Mouse (Mus musculus): ENCODE data around the gene Ncaph.
A peak's percentile ranks its signal among the peaks of the same experiment; 100 is the strongest.
"Not testable (repeated sequence)": the region's sequence is repeated elsewhere in the genome, so short reads cannot be mapped to it uniquely, and the experiment has no call there.

Ncaph gene

GRCm38 (mm10) chr2:127133621-127134461 is at the start of gene Ncaph:
Gene Ncaph (minus strand): TSS chr2:127133954.
- peak; percentile 94 for DNase-seq (ENCODE audit: low spot score)

DNA sequence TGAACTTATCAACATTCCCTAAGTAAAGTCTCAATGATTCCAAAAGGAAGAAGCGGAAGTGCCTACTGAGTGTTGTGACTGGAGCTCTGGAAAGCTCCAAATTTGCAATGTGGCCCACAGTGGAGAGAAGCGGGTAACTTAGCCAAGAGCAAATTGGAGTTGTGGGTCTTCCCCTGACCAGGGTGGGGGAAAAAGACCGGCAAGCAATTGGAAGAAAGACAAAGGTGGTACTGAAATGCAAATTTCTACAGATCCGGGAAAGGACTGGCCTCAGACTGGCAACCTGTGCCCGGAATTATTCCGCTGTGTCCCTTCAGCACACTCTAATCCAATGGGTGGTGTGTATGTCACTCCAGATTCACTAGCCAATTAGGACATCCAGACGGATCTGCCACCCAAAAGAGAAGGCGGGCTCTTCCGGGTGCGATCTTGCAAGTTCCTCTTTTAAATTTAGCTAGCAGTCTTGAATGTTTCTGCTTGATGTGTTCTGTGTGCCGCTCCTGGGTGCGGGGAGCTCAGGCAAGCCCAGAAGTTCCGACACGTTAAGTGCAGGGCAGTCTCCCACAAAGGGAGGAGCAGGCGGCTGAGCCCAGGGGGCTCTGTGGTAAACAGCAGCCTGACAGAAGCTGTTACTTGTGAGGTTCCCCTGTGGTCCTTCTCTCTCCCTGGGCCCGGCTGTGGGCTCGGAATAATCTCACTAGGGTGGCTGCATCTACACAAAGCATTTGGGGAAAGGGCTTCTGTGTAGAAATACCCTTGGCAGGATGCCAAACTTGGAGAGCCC is 49.0 kb upstream of the Ncaph start:
- peak; percentile 61 for DNase-seq (ENCODE audit: low spot score)

GRCm38 (mm10) chr2:127166261-127166660 is 32.5 kb upstream of the Ncaph start:
- not testable (repeated sequence) for DNase-seq (ENCODE audit: low spot score)

DNA sequence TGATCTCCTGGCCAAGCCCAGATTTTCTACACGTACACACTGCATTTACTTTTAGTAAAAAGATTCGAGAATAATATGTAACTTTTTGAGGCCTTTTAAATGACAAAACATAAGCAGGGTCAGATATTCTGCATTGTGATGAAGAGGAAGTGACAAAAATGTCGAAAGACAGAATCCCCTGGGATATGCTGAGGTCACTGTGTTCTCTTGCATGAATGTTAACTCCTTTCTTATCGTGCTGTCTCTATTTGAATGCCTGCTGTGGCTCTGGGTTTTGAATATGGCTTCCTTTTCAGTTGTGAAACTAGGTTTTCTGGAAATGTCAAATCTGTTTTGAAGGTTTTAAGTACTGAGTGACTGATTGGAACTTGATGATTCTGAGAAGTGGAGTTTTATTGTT is 31.9 kb upstream of the Ncaph start:
- no peak for DNase-seq (ENCODE audit: low spot score)

DNA sequence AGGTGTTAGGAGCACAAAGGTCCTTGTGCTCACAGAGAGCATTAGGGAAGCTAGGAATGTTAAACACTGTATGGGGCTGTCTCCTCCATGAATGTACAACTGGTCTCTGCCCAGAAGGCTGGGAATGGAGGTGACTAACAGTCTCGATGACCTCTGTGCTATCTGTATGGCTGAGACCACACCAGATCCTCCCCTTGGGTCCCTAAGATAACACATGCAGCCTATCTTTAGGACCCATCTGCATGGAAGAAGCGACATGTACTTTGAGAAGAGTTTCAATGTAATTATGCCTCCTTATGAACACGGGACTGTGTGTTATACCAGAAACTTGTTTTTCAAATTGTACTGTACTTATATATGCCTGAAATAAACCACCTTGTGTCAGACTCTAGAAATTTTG is 11.9 kb upstream of the Ncaph start:
- DNase-seq (ENCODE audit: low spot score) = no peak

- DNase-seq (ENCODE audit: low spot score) = peak; percentile 78
Measured at GRCm38 (mm10) chr2:127143158-127144063, 9.7 kb upstream of the Ncaph start, which contains the start of gene Itpripl1. Gene Itpripl1 (minus strand): TSS chr2:127143442.

- DNase-seq (ENCODE audit: low spot score) = no peak
Measured at GRCm38 (mm10) chr2:127142577-127143157, 8.9 kb upstream of the Ncaph start.

DNA sequence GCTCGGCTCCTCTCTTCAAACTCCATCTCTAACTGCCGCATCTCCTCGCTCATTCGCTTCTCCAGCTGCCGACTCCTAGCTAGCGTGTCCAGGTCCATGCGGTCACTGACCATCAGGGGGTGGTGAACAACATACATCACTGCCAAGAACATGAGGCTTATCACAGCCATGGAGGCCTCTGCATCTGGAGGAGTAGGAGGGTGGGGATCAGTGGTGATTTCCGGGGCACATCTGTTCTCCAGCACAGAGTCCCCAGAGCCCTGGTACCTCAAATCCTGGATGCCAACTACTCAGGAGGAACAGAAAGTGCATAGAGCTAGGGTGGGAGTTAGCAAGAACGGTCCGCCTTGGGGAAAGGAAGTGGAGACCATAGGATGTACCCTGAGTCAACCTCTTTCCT is 8.3 kb upstream of the Ncaph start:
- DNase-seq (ENCODE audit: low spot score) = no peak

GRCm38 (mm10) chr2:127140011-127140410 is 6.3 kb upstream of the Ncaph start:
- no peak for DNase-seq (ENCODE audit: low spot score)

DNA sequence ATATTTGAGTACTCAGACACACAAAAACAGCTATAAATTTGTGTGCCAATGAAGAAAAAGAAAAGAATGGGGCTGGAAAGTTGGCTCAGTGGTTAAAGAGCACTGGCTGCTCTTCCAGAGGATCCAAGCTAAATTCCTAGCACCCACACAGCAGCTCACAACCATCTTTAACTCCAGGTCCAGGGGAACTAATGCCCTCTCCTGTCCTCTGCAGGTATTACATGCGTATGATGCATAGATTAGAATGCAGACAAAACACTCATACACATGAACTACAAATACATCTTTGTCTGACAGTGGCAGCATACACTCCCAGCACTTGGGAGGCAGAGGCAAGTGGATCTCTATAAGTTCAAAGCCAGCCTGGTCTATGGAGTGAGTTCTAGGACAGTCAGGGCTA is 5.9 kb upstream of the Ncaph start:
- DNase-seq (ENCODE audit: low spot score) = no peak

DNA sequence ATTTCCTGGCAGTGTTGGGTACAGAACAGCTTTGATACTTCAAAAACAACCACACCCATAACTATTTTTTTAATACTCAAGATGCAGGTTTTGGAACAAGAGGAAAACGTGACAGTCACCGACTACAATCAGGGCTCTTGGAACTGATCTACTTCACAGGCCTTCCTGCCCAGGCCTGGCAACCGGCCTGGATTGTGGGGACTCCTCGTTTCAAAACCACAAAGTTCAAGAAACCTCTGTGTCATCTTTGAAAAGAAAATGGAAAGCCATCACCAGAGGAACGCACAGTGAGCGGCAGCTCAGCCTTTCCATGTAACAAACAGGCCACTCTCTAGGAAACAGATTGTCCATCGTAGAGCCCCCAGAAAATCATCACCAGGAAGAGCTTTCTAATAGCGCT is 5.3 kb upstream of the Ncaph start:
- DNase-seq (ENCODE audit: low spot score) = no peak

GRCm38 (mm10) chr2:127138449-127138848 is 4.7 kb upstream of the Ncaph start:
- DNase-seq (ENCODE audit: low spot score) = no peak

GRCm38 (mm10) chr2:127137838-127138420 is 4.2 kb upstream of the Ncaph start:
- no peak for DNase-seq (ENCODE audit: low spot score)

- DNase-seq (ENCODE audit: low spot score) = no peak
Measured at GRCm38 (mm10) chr2:127136979-127137378, 3.2 kb upstream of the Ncaph start.

GRCm38 (mm10) chr2:127135255-127135654 is 1.5 kb upstream of the Ncaph start:
- DNase-seq (ENCODE audit: low spot score) = not testable (repeated sequence)

DNA sequence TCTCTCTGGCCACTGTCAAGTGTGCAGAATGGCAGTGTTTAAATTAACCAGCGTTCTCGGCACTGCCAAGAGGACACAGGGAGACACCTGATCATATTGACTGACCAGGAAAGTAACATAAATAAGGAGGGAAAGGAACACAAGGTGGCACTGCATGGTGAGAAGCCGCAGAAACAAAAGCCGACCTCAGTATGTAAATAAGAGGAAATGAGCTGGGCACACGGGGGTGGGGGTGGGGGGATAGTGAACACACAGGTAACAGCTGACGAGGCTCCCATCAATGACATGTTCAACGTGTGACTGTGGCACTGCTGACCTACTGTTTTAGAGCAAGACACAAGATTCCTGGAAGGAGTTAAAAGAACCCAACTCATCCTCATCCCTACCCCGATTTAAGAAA is 2.4 kb downstream of the Ncaph start:
- DNase-seq (ENCODE audit: low spot score) = no peak

DNA sequence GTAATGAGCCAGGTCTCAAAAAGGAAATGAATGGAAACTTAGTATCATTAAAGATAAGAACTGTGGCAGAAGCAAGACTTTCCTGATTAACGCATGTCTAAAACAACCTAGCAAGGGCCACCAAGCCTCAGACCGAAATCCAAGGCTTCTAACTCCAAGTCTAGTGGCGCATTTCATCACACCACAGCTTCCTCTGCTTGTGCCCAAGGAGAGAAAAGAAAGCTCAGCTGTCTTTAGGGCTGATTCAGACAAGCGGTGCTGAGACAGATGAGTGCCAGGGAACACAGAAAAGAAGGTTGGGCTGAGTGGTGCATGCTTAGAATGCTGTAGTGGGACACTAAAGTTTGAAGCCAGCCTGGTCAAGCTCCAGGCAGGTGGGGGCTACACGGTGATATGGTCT is 4.8 kb downstream of the Ncaph start:
- no peak for DNase-seq (ENCODE audit: low spot score)

GRCm38 (mm10) chr2:127121591-127122235 is 12.0 kb downstream of the Ncaph start:
- no peak for DNase-seq (ENCODE audit: low spot score)

GRCm38 (mm10) chr2:127108986-127109385 is 24.8 kb downstream of the Ncaph start:
- DNase-seq (ENCODE audit: low spot score) = no peak

DNA sequence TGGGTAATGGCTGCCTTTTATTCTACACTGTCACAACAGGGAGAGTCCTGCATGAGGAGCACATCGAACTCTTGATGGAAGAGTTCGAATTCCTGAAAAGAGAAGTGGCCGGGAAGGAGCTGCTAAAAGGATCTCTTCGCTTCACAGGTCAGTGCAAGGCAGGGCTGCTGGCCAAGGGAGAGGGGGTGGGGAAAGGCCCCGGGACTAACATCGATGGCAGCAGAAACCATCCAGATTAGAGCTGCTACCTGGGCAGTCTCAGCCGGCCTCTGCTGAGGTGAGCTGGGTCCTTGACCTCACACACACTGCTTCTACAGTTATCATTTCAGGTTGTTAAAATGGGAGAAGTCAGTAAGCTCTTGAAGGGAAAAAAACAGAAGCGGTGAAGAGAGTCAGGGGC is 41.8 kb downstream of the Ncaph start:
- no peak for DNase-seq (ENCODE audit: low spot score)

- DNase-seq (ENCODE audit: low spot score) = not testable (repeated sequence)
Measured at GRCm38 (mm10) chr2:127090151-127090550, 43.6 kb downstream of the Ncaph start.

Data from ovary, postnatal 36 days (tissue).